Mouse (Mus musculus) liver, embryonic 13.5 days (tissue): ENCODE measurements around the gene Psme2. TPM values are rescaled to one million over a fixed set of nuclear protein-coding genes. Genes with fewer than 3 reads are reported as not detected.

Experiments
- ATAC-seq: fragments of 200-750 bp; cut with Nextera tagmentation; 2 replicates; pipeline ENCODE4 v1.8.0; 2017; ENCODE audit warnings: low read depth, mild to moderate bottlenecking, moderate number of reproducible peaks, moderate library complexity
- DNase-seq: peaks from one replicate; pipeline ENCODE4 v3.0.0; 2022
- H3K27ac ChIP-seq: fragments of 300-500 bp; sonication (generic); 2 replicates; pipeline ENCODE4 v1.5.1; 2015; ENCODE audit warnings: moderate library complexity, mild to moderate bottlenecking, inconsistent platforms
- H3K27me3 ChIP-seq: fragments of 300-500 bp; sonication (generic); 2 replicates; pipeline ENCODE4 v1.6.1; 2015; ENCODE audit warnings: mild to moderate bottlenecking, inconsistent platforms
- H3K36me3 ChIP-seq: fragments of 300-500 bp; sonication (generic); 2 replicates; pipeline ENCODE4 v1.6.1; 2015; ENCODE audit warnings: mild to moderate bottlenecking, inconsistent platforms
- H3K4me1 ChIP-seq: fragments of 300-500 bp; sonication (generic); replicated peaks from 2 replicates; pipeline ENCODE4 v1.6.1; 2015; ENCODE audit warnings: inconsistent platforms
- H3K4me2 ChIP-seq: fragments of 300-500 bp; sonication (generic); 2 replicates; pipeline ENCODE4 v1.6.1; 2015; ENCODE audit warnings: inconsistent platforms, mild to moderate bottlenecking, moderate library complexity
- H3K4me3 ChIP-seq: fragments of 300-500 bp; sonication (generic); replicated peaks from 2 replicates; pipeline ENCODE4 v1.5.1; 2015; ENCODE audit warnings: mild to moderate bottlenecking, inconsistent platforms
- H3K9ac ChIP-seq: fragments of 300-500 bp; sonication (generic); 2 replicates; pipeline ENCODE4 v1.6.1; 2015; ENCODE audit warnings: mild to moderate bottlenecking, inconsistent platforms
- H3K9me3 ChIP-seq: fragments of 300-500 bp; sonication (generic); replicated peaks from 2 replicates; pipeline ENCODE4 v1.6.1; 2016; ENCODE audit warnings: inconsistent platforms
- WGBS: fragments of 180-500 bp; shearing (Covaris S2); methylation state at CpG from one replicate; pipeline ENCODE4 v1.1.7; 2015; ENCODE audit not compliant: insufficient replicate concordance; 5-methylcytosine and 5-hydroxymethylcytosine counted together
- polyA plus RNA-seq: library from polyadenylated mRNA; unstranded; fragments of >200 nt; fragmentation: Nextera tagmentation; extraction: Ambion mirVana; gene quantifications from 2 replicates; pipeline ENCODE4 v1.2.1, GENCODE M21; 2015

Psme2 gene
- polyA plus RNA-seq, 1 experiment from 2014 or later, result 202 TPM

GRCm38 (mm10) chr14:55560202-55561073 lies 30.5 kb downstream of the Psme2 start, which contains the start of gene A730061H03Rik:
A730061H03Rik (minus strand) TSS chr14:55560406.
- Histone ChIP-seq H3K9me3 (no peaks in the 10 kb centered on the region), H3K27me3 (no peaks in the 10 kb centered on the region), H3K4me1 (peaks cover 56% of the 10 kb centered on the region), H3K4me2 (peak within 1 kb of the TSS; percentile 89), H3K4me3 (peak within 1 kb of the TSS; percentile 78), H3K27ac (peak within 1 kb of the TSS; percentile 99), H3K9ac (peak within 1 kb of the TSS; percentile 93), H3K36me3 (peaks cover 35% of the 10 kb centered on the region)
- WGBS, result under 1% methylated on average over 51 of the region's 51 CpGs
- DNase-seq, result peak; percentile 97
- ATAC-seq, result peak; percentile 87

DNA sequence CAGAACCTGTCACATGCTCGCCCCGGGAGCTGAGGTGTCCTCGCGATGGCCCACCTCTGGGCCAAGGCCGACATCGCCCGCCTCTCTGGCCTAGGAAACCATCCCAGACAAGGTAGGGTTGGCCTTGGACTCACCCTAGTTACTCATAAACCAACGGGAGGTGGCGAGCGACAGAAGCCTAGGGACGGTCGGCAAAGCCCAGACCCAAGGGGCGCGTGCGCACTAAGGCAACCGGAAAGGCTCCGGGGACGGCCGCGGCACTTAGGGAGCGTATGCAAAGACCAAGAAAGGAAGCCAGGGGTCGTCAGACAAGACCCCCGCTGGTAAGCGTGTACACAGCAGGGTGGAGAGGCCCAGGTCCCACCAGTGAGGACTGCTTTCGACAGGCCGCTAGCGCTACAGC lies 31.1 kb downstream of the Psme2 start, which contains the start of gene Dcaf11:
Dcaf11 (plus strand) TSS at position 208 of the 403 bp plus-strand sequence.
- H3K4me3 ChIP-seq, result peak within 1 kb of the TSS; percentile 78
- H3K27me3 ChIP-seq, result no peaks in the 10 kb centered on the region
- WGBS, result under 1% methylated on average over 27 of the region's 27 CpGs
- no peaks in the 10 kb centered on the region for H3K9me3 ChIP-seq
- H3K9ac ChIP-seq, result peak within 1 kb of the TSS; percentile 93
- DNase-seq (peak; percentile 89), ATAC-seq (peak; percentile 79)
- peak within 1 kb of the TSS; percentile 99 for H3K27ac ChIP-seq
- H3K4me1 ChIP-seq, result peaks cover 60% of the 10 kb centered on the region
- H3K36me3 ChIP-seq, result peaks cover 29% of the 10 kb centered on the region
- peak within 1 kb of the TSS; percentile 89 for H3K4me2 ChIP-seq

- Histone ChIP-seq H3K4me3 (peak overlapping the region; percentile 78), H3K9ac (peak overlapping the region; percentile 93), H3K27me3 (no peaks in the 10 kb centered on the region), H3K9me3 (no peaks in the 10 kb centered on the region), H3K4me2 (peak overlapping the region; percentile 89), H3K4me1 (peaks cover 69% of the 10 kb centered on the region), H3K27ac (peak overlapping the region; percentile 99), H3K36me3 (peaks cover 20% of the 10 kb centered on the region)
- WGBS, result 32% methylated on average over 6 of the region's 6 CpGs
- ATAC-seq (peak; percentile 34), DNase-seq (peak; percentile 52)
These were observed 32.0 kb downstream of the Psme2 start for GRCm38 (mm10) chr14:55558740-55559448.

DNA sequence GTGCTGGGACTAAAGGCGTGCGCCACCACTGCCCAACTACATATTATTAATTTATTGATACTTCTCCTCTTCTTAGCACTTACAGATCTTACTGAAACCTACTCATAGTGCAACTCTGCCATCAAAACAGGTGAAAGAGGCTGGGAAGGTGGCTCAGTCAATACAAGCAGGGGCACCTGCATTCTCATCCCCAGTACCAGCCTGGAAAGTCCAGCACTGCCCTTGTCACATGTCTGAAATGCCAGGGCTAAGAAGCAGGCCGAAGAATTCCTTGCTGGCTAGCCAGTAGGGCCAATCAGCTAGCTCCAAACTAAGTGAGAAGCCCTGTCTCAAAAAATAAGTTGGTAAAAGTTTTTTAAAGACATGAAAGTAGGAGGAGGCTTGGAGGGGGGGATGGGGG lies 33.3 kb downstream of the Psme2 start:
- no peak for ATAC-seq
- Histone ChIP-seq H3K9me3 (no peaks in the 10 kb centered on the region), H3K36me3 (peaks cover 7% of the 10 kb centered on the region; the same call in 1 of the 2 replicates), H3K9ac (peak overlapping the region; percentile 38), H3K4me2 (no peak overlapping the region), H3K4me3 (no peak overlapping the region), H3K4me1 (peaks cover 67% of the 10 kb centered on the region), H3K27me3 (no peaks in the 10 kb centered on the region), H3K27ac (peak overlapping the region; percentile 99)
- WGBS, result 86% methylated on average over 3 of the region's 3 CpGs
- no peak for DNase-seq

DNA sequence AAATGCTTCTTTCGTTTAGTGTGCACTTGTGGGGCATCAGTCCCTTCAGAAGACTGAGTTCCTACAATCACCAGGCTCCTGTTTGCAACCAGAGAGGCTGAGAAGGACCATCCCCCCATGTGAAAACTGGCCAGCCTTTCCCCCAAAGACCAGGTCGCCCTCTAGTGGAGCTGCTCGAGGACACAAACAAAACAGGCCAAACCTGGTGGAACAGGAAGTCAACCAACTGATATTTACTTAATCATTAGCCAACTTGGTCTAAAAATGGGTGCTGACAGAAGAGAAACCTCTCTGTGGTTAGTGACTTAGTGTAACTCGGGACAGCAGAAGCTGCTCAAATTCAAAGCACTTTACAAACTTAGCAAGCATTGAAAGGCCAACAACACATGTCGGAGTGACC lies 33.9 kb downstream of the Psme2 start:
- no peak overlapping the region for H3K4me2 ChIP-seq
- peak overlapping the region; percentile 38 for H3K9ac ChIP-seq
- no peak for ATAC-seq
- no peaks in the 10 kb centered on the region for H3K9me3 ChIP-seq
- peaks cover 62% of the 10 kb centered on the region for H3K4me1 ChIP-seq
- no peaks in the 10 kb centered on the region for H3K27me3 ChIP-seq
- H3K27ac ChIP-seq, result peak overlapping the region; percentile 99
- WGBS, result 16% methylated on average over 5 of the region's 5 CpGs
- 0 out of 2 replicates have a peak, but pooled peaks cover 3% of the 10 kb centered on the region for H3K36me3 ChIP-seq
- H3K4me3 ChIP-seq, result no peak overlapping the region
- peak; percentile 64 for DNase-seq

DNA sequence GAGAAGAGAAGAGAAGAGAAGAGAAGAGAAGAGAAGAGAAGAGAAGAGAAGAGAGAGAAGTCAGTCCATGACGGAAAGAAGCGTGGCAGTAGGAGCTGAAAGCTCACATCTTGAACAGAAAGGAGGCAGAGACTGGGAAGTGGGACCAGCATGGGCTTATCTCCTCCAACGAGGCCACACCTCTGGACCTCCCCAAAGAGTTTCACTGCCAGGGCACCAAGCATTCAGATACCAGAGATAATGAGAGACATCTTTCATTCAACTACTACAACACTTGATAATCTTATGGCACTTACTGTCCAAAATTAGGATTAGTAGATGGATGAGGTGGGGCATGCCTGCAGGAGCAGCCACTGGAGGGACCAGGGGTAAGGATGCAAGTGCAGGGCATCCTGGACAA lies 35.1 kb downstream of the Psme2 start:
- no peak overlapping the region for H3K9ac ChIP-seq
- H3K4me2 ChIP-seq, result no peak overlapping the region
- WGBS, result 56% methylated on average over 3 of the region's 3 CpGs
- H3K27ac ChIP-seq, result no peak overlapping the region; the same call in 1 of the 2 replicates
- H3K27me3 ChIP-seq, result no peaks in the 10 kb centered on the region
- DNase-seq (no peak), ATAC-seq (no peak)
- H3K36me3 ChIP-seq, result no peaks in the 10 kb centered on the region
- H3K9me3 ChIP-seq, result no peaks in the 10 kb centered on the region
- no peak overlapping the region for H3K4me3 ChIP-seq
- H3K4me1 ChIP-seq, result peaks cover 50% of the 10 kb centered on the region

GRCm38 (mm10) chr14:55554635-55555034 lies 36.3 kb downstream of the Psme2 start:
- H3K9me3 ChIP-seq, result no peaks in the 10 kb centered on the region
- no peak for ATAC-seq

DNA sequence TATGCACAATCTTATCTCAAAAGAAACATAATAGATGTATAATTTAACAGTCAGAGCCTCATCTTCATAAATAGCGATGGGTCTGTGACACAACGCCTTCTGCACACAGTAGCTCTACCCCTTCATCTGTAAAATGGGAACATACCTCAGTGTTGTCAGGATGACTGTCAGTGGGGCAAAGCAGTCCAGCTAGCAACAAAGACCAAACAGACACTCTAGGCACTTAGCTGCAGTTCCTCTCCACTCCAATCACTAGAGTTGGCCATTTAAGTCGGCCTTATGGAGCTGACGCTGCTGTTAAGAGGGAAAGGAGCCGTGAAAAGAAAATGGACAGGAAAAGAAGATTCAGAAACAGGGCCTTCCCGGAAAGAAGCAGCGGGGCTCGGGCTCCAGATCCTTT lies 39.1 kb downstream of the Psme2 start:
- H3K36me3 ChIP-seq, result peaks cover 37% of the 10 kb centered on the region
- no peak overlapping the region for H3K9ac ChIP-seq
- H3K4me2 ChIP-seq, result no peak overlapping the region
- ATAC-seq, result no peak
- no peak overlapping the region for H3K27ac ChIP-seq
- H3K9me3 ChIP-seq, result no peaks in the 10 kb centered on the region
- DNase-seq, result no peak
- 82% methylated on average over 8 of the region's 8 CpGs for whole genome bisulfite sequencing
- H3K4me3 ChIP-seq, result no peak overlapping the region
- H3K4me1 ChIP-seq, result peaks cover 26% of the 10 kb centered on the region
- no peaks in the 10 kb centered on the region for H3K27me3 ChIP-seq

More at GRCm38 (mm10) chr14:55554635-55555034, 36.3 kb downstream of the Psme2 start:
- Histone ChIP-seq H3K9ac (no peak overlapping the region), H3K4me3 (no peak overlapping the region), H3K27ac (no peak overlapping the region), H3K27me3 (no peaks in the 10 kb centered on the region), H3K4me2 (no peak overlapping the region), H3K36me3 (peaks cover 9% of the 10 kb centered on the region), H3K4me1 (peaks cover 50% of the 10 kb centered on the region)
- DNase-seq, result no peak

DNA sequence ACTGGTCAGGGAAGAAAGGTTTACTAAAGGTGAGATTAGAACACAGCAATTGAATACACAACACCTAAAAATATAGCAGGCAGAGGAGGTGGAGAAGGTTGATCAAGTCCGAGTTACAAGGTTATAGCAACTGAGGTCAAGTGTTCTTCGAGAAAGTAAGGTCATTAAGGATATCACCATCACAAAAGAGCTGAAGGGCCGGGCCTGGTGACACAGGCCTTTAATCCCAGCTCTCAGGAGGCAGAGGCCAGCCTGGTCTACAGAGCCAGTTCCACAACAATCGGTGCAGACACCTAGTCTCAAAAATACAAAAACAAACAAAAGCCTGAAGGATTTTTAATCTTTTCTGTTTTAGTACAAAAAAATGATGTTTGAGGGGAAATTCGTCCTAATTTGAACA lies 39.6 kb downstream of the Psme2 start:
- no peaks in the 10 kb centered on the region for H3K27me3 ChIP-seq
- H3K9me3 ChIP-seq, result no peaks in the 10 kb centered on the region
- H3K4me1 ChIP-seq, result peaks cover 22% of the 10 kb centered on the region
- ATAC-seq, result no peak
- DNase-seq, result no peak
- no peak overlapping the region for H3K4me2 ChIP-seq
- WGBS, result 68% methylated on average over 5 of the region's 5 CpGs
- peaks cover 41% of the 10 kb centered on the region for H3K36me3 ChIP-seq
- H3K4me3 ChIP-seq, result no peak overlapping the region
- H3K9ac ChIP-seq, result no peak overlapping the region
- no peak overlapping the region for H3K27ac ChIP-seq

DNA sequence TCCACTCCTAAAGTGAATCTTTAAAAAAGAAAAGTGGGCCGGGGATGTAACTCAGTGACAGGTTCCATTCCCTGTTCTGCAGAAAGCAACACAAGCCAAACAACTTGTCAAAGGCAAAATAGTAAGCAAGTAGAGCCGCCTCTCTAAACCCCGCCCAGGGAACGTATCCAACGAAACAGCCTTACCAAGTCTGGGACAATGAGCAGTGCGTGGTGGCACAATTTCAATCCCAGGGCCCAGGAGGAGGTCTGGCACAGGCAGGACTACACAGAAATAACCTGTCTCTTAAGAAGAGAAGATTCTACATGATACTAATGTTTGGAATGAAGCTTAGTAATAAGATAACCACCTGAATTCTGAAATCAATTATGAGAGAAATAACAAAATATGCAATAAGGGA lies 40.7 kb downstream of the Psme2 start:
- Histone ChIP-seq H3K27me3 (no peaks in the 10 kb centered on the region), H3K27ac (no peak overlapping the region), H3K9ac (no peak overlapping the region), H3K4me1 (peaks cover 13% of the 10 kb centered on the region), H3K36me3 (peaks cover 52% of the 10 kb centered on the region), H3K4me2 (no peak overlapping the region), H3K4me3 (no peak overlapping the region), H3K9me3 (no peaks in the 10 kb centered on the region)
- 78% methylated on average over 6 of the region's 6 CpGs for WGBS
- ATAC-seq (no peak), DNase-seq (no peak)

DNA sequence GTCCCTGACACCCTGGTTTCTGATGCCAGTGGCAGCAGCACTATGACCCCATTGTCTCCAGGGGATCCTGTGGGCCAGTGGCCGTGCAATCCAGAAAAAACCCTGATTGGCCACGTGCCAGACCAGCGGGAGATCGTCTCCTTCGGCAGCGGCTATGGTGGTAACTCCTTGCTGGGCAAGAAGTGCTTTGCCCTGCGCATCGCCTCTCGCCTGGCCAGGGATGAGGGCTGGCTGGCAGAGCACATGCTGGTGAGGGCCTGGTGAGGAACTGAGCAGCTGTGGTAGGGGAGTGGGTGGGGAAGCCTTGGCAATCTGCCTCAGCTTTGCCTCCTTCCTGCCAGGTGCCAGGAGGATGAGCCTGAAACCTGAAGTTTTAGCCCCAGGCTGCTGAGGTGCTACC lies 46.6 kb downstream of the Psme2 start:
- no peak overlapping the region for H3K9ac ChIP-seq
- no peak overlapping the region for H3K27ac ChIP-seq
- H3K4me3 ChIP-seq, result no peak overlapping the region
- no peaks in the 10 kb centered on the region for H3K27me3 ChIP-seq
- WGBS, result 87% methylated on average over 9 of the region's 9 CpGs
- no peak for ATAC-seq
- H3K4me1 ChIP-seq, result peaks cover 31% of the 10 kb centered on the region
- peaks cover 67% of the 10 kb centered on the region for H3K36me3 ChIP-seq
- H3K4me2 ChIP-seq, result no peak overlapping the region
- no peak for DNase-seq
- H3K9me3 ChIP-seq, result no peaks in the 10 kb centered on the region
